Mouse (Mus musculus) adrenal gland, postnatal 0 days (tissue): ENCODE measurements around the gene Mgat4b. TPM values are rescaled to one million over a fixed set of nuclear protein-coding genes. Genes with fewer than 3 reads are reported as not detected.

ENCODE experiments used
- microRNA-seq: library from miRNA; unstranded; fragments of <30 nt; microRNA quantifications from one replicate; pipeline ENCODE4, GENCODE M21; 2016; ENCODE audit warnings: borderline replicate concordance; ENCODE audit not compliant: insufficient number of aligned reads
- polyA plus RNA-seq: library from polyadenylated mRNA; unstranded; fragments of >200 nt; fragmentation: Nextera tagmentation; extraction: Ambion mirVana; gene quantifications from 2 replicates; pipeline ENCODE4 v1.2.1, GENCODE M21; 2015

The Mgat4b gene
- 69.7 and 122 TPM in 2 replicates for polyA plus RNA-seq

DNA sequence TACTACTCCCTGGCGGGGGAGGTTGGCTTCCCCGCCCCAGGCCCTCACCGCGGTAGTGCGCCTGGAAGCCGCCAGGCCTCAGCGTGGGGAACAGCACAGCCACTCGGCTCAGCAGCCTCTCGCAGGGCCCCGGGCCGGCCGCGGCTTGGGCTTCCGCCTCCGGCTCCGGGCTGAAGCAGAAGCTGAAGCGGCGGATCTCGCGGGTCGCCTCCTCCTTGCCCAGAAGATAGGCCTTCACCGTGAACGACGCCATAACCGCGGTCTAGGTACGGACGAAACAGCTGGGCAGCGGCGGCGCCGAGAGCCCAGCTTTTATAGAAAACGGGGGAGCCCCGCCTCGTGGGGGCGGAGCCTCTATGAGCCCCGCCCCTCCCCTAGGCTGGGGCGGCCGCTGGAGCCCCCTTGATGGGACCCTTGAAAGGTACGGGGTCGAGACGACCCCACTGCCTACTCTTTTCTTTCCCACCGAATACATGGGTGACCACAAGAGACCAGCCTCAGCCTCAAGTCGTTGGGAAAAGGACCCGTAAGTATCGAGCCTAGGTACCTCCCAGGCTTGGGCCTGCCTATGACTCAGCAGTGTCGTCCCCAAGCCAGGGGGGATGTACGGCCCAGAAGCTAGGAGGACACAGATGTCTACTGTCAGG lies at the start of gene Mgat4b, which contains the start of gene Sqstm1:
Gene Mgat4b, plus strand, starts transcription at position 386 of the 647 bp plus-strand sequence.
Gene Sqstm1, minus strand, starts transcription at position 323 of the 647 bp plus-strand sequence.

DNA sequence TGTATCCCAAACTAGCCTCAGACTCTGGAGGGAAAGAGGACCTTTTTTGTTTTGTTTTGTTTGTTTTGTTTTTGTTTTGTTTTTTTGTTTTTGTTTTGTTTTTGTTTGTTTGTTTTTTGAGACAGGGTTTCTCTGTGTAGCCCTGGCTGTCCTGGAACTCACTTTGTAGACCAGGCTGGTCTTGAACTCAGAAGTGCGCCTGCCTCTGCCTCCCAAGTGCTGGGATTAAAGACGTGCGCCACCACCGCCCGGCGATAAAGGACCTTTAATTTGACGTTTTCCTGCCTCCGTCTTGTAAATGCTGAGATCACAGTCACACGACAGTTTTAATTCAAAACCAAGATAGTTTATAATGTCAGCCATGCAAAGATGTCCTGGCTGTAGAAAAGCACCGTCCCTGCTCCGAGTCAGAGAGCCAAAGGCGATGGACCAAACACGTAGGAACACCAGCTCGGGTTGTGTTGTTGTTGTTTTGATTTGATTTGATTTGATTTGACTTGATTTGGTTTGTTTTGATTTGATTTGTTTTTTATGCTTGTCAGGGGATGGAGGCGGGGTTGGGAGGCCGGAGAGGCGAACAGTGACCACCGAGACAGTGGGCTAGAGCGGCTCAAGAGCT lies 36.5 kb upstream of the Mgat4b start, which contains the start of gene Mrnip:
Gene Mrnip, plus strand, starts transcription at position 334 of the 619 bp plus-strand sequence.

DNA sequence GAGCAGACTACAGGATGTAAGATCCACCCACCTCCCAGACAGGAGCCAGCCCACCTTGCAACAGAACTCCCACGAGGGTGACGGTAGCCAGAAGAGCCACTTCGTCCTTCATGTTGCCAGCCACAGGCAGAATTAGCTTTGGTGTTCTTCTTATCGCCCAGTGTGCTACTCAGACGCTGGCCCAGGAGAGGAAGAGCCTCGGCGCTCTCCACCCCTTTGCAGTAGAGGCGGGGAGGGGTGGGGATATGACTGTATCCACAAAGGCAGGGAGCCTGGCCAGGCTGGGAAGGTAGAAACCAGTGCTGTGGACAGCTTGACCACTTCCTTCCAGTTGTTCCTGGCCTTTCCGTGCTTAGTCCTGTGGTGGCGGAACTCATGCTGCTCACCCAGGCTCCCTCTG lies 27.6 kb downstream of the Mgat4b start, which contains the start of gene Ltc4s:
Gene Ltc4s, minus strand, starts transcription at position 293 of the 400 bp plus-strand sequence.

Small RNA genes lying within 50 kb of the gene (microRNA-seq; reads per million reads assigned to microRNA genes)
- gene Mir6919, result not detected

Other genes with a start within 250 kb of the Mgat4b start
- gene Rnf130, start 185.5 kb upstream of the Mgat4b start, polyA plus RNA-seq, result 102 and 120 TPM in 2 replicates
- 33.1 and 63.4 TPM in 2 replicates for gene Tbc1d9b, start 79.5 kb upstream of the Mgat4b start, polyA plus RNA-seq
- gene Mrnip, start 36.4 kb upstream of the Mgat4b start, polyA plus RNA-seq, result 21.9 and 25.8 TPM in 2 replicates
- 510 and 898 TPM in 2 replicates for gene Sqstm1, start 63 bp upstream of the Mgat4b start, polyA plus RNA-seq
- 7.9 and 8.3 TPM in 2 replicates for gene Ltc4s, start 27.7 kb downstream of the Mgat4b start, polyA plus RNA-seq
- gene Maml1, start 81.4 kb downstream of the Mgat4b start, polyA plus RNA-seq, result 3.6 and 4.0 TPM in 2 replicates
- 162 and 236 TPM in 2 replicates for gene Canx, start 114.8 kb downstream of the Mgat4b start, polyA plus RNA-seq
- 0.33 and 0.68 TPM in 2 replicates for gene Cby3, start 143.6 kb downstream of the Mgat4b start, polyA plus RNA-seq
- gene Hnrnph1, start 166.1 kb downstream of the Mgat4b start, polyA plus RNA-seq, result 145 and 154 TPM in 2 replicates
- 27.4 and 37.5 TPM in 2 replicates for gene Rufy1, start 220.2 kb downstream of the Mgat4b start, polyA plus RNA-seq